ENCODE assay signal across 19 mouse cellular contexts in the genomic region with DNA sequence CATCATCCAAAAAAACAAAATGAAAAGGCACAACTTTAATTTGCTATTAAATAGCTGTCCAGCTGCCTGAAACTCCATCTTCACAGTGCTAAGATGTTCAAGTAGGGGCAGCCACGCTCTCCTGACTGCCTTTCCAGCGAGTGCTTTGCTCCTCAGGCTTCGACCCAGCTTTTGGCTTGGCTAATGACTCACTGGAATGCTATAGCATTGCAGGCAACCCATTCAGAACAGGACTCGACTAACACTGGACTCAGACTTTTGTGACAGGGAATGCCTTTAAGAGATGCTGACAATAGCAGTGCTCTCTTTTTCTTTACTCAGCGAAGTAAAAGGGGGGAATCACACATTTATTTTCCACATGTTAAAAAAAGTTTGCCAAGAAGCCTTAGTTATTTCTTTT.
"Had no signal": no experiment of that assay in that cellular context is flagged by ENCODE, and none has a peak within 500 bp of the region (broad histone marks: within the 10 kb centered on the region; RNA-seq: fewer than 3 reads in every experiment).

No protein-coding gene starts in this region.

- DNase-seq: kidney, adult 9 months; kidney, postnatal 25 days; layer of hippocampus, adult 9-11 months; layer of hippocampus, postnatal 36 days; left cerebral cortex, postnatal 4 days; lung, adult 2 months; lung, postnatal 14 days; lung, postnatal 4 days; midbrain, embryonic 14.5 days; thymus, adult 18-20 months; thymus, postnatal 36 days had no signal

- H3K27me3 ChIP-seq: limb, embryonic 12.5 days; limb, embryonic 15.5 days; liver, embryonic 12.5 days; liver, embryonic 15.5 days had no signal

- H3K9me3 ChIP-seq: limb, embryonic 15.5 days; liver, embryonic 15.5 days had no signal

- H3K4me2 ChIP-seq: limb, embryonic 12.5 days; limb, embryonic 15.5 days; liver, embryonic 12.5 days; liver, embryonic 15.5 days; midbrain, embryonic 11.5 days had no signal

- H3K27ac ChIP-seq: kidney, postnatal 0 days; layer of hippocampus, adult 2 months; left cerebral cortex, adult 2 months; limb, embryonic 12.5 days; limb, embryonic 15.5 days; liver, embryonic 12.5 days; liver, embryonic 15.5 days had no signal

- H3K4me1 ChIP-seq: limb, embryonic 12.5 days; limb, embryonic 15.5 days; liver, embryonic 12.5 days; liver, embryonic 15.5 days had no signal

- H3K4me3 ChIP-seq: layer of hippocampus, adult 2 months; left cerebral cortex, adult 2 months; limb, embryonic 12.5 days; limb, embryonic 15.5 days; liver, embryonic 12.5 days; liver, embryonic 15.5 days had no signal

- H3K9ac ChIP-seq: limb, embryonic 12.5 days; limb, embryonic 15.5 days; liver, embryonic 12.5 days; liver, embryonic 15.5 days had no signal

- ATAC-seq: liver, embryonic 12.5 days had no signal
